Mouse (Mus musculus) 3134 (cell line): ENCODE data around the gene Abtb1.

ENCODE experiments used
- DNase-seq: peaks from one replicate; pipeline ENCODE4 v3.0.0-alpha.2; 2011; ENCODE audit warnings: low spot score; ENCODE audit not compliant: insufficient read length; ENCODE audit errors: extremely low read depth

Gene Abtb1

GRCm38 (mm10) chr6:88832663-88833062 lies 9.1 kb downstream of the Abtb1 start:
- DNase-seq, result no peak

DNA sequence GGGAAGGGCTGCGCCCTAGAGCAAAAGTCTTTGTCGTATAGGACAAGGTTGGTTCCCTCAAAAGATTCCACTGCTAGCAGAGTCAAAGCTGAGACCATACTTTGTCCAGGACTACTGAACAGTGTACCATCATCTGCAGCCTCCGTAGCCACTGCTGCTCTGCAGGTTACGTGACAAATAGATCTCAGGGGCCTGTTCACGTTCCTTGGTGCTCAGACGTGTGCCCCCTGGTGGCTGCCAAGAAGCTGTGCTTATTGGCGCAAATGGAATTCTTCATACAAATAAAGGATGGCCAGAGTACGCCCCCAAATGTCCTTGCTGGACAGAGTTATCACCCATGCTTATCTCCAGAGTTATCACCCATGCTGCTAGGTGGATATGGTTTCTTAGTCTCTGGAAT lies 10.3 kb downstream of the Abtb1 start:
- no peak for DNase-seq

GRCm38 (mm10) chr6:88830112-88830702 lies 11.6 kb downstream of the Abtb1 start:
- no peak for DNase-seq

DNA sequence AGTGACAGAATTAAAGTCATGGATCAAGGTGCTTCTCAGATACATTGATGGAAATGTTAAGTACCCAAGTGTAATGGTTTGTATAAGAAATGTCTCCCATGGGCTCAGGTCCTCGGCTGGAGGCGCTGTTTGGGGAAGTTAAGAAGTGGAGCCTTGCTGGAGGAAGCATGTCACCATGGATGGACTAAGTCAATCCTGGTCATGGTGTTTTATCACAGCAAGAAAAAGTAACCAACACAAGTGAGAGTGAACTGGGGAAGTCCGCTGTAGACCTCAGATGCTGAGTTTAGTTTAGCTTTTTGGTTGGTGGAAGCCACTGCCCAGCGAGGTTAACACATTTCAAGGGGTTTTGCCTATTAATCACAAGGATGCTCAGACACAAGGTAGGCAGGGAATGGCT lies 12.2 kb downstream of the Abtb1 start:
- DNase-seq, result no peak

DNA sequence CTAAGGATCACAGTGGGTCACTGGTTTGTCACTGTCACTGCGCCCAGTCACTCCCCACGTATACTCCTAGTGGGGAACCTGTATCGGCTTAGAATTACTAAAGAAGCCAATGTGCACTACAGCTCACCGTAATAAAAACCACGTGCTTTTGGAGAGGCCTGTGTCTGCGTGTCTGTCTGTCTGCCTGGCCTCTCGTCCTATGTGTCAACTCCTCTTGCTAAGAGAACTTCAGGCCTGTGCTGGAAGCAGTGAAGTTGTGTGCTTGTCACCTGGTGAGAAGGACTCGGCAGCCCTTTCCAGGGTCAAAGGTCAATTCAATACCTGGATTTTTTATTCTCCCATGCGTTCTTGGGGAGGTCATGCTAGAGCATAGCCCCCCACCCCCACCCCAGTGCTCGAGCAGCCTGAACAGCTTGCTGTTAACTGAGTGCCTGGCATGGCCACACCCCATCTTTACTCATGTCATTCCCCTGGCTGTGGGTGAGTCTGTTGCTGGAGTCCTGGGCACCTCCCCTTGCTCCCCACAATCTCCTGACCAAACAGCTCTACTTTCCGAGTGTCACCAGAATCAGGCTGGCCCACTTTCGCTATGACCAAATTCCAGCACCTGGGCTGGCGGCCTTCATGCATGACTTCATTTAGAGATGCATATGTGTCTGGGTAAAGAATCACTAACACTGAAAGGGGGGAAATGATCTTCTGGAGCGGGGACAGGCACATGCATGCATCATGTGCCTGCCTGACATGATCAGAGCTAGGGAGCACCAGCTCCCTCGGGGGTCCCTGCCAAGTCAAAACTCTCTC lies 13.4 kb downstream of the Abtb1 start:
- DNase-seq, result no peak

- no peak for DNase-seq
Observed at GRCm38 (mm10) chr6:88827395-88828205, 14.2 kb downstream of the Abtb1 start.

DNA sequence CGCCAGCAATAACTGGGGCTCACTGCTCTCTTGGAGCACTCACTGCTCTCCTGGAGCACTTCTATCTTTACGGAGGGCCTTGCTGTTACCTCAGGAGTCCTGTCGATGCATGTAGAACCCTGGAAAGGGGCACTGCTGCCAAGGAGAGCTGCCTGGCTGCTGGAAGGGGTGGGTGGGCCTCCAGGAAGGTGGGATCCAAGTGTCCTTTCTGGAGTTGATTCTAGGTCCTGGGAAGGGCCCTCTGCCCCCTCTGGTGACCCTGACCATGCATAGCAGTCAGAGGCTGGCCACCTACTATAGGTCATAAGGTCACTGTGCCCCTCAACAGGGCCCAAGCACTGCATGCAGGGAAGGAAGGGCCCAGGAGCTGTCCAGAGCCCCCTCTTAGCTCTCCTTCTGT lies 14.8 kb downstream of the Abtb1 start:
- DNase-seq, result no peak

DNA sequence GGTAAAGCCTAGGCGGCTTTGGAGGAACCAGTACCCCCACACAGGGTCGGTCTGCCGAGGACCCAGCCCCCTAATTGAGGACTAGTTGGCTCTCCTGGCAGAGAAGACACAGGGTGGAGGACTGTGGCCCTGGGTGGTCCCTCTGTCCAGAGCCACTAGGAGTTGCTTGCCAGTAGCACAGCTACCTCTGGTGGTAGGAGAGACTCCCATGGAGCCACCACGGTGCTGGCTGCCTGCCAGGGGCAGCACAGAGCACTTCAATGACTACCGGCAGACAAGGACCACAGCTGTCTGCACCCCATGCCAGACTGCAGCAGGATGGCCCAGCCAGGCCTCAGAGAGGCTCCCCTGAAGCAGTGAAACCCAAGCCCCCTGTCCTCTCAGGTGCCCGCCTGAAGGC lies 15.2 kb downstream of the Abtb1 start:
- DNase-seq, result no peak

DNA sequence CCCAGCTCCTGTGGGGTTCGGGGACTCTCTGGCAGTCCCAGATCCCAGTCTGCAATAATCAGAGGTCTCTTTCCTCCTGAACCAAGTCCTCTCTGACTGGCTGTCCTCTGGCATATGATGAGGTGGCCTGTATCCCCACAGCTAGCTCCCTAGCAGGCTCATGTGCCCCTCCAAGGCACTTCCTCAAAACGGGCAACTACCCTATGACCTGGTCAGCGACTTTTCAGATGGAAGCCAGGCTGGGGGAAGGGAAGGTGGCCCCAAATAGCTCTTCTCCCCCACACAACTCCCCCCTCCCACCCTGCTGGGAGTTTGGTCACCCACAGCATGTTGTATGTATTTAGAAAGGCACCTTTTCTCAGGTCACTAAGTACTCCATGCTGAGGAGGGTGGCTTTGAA lies 15.7 kb downstream of the Abtb1 start:
- DNase-seq, result no peak

GRCm38 (mm10) chr6:88824183-88824582 lies 17.6 kb downstream of the Abtb1 start:
- no peak for DNase-seq

DNA sequence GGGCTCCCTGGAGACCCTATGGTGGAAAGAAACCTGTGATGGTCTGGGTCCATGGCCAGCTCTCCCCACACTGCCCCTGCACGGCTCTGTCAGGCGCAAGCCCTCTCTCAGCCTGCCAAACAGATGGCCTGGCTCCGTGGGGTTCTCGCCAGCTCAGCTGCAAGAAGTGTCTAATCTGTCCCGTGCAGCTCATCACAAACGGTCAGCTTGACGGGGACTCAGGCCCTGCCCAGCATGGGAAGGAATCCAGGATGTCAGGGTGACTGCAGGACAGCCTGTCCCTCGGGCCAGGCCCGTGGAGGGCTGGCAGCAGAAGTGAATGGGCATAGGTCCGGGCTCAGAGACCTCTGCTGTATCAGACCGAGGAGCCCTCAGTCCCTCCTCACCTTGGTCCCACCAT lies 19.9 kb downstream of the Abtb1 start:
- no peak for DNase-seq

DNA sequence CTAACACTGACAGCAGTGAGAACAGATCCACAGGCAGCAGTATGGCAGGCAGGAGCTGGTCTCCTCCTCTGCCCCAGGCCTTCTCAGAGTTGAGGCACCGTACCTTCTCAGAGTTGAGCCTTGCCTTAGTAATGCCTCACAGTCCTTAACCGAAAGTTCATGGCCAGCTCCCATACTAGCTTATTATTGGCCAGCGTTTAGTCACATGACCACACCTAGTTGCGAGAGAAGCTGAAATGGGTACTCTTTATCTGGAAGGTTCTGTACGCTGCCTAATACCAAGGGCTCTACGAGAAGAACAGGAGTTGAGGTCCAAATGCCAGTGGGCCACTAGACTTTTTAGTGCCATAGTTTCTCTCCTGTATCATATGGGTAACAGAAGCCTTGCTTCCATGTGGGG lies 20.5 kb downstream of the Abtb1 start:
- DNase-seq, result no peak

- no peak for DNase-seq
Observed at GRCm38 (mm10) chr6:88820853-88821252, 20.9 kb downstream of the Abtb1 start.

GRCm38 (mm10) chr6:88816913-88817312 lies 24.9 kb downstream of the Abtb1 start:
- DNase-seq, result no peak

DNA sequence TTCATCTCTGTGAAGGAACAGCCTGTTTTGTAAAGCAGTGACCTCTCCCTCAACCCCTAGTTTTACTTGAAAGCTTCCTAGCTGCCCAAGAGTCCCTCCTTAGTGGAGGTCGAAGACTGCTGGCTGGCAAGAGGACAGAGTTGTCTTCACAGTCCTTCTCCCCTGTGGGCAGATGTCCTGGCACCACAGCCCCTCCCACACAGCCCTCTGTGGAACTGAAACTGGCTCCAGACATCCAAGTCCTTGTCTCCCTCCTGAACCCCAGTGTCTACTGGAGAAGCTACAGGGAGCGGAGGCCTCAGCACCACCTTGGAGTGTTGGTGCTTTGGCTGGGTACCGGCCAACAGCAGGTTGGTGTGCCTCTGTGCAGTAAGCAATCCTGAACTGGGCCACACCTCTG lies 26.3 kb downstream of the Abtb1 start:
- no peak for DNase-seq

DNA sequence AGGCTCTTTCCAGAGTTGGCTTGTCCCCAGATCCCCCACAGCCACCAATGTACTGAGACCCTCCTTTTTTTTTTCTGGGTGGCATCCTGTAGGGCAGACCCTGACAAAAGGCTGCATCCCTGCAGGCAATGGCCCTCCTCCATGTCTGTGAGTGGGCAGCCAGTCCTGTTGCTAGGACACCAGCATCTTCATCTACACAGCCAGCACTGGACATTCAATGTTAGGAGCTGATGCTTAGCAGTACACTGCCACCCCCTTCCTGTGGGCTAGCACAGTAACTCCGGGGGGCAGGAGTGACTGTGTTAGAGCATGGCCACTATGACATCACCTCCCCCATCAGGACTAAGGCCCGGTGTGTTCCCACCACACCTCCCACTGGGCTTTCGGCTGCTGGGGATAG lies 26.7 kb downstream of the Abtb1 start:
- no peak for DNase-seq

GRCm38 (mm10) chr6:88813832-88814231 lies 28.0 kb downstream of the Abtb1 start:
- DNase-seq, result no peak

DNA sequence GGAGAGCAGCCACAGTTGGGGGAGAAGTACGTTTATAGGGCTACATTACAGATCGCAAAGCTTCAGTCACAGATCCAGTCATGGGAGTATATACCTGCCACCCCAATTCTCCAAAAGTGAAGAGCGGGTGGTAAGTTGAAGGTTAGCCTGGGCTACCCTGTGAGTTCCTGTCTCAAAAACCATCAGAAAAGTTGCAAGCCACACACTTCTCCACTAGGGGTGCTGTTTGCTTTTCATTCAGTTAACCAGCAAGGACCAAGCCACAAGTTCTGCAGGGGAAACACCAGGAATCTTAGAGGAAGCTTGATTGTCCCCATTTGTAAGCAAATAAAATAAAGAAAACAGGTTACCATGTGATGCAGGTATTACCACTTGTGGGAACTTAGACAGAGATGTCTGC lies 28.9 kb downstream of the Abtb1 start:
- no peak for DNase-seq

DNA sequence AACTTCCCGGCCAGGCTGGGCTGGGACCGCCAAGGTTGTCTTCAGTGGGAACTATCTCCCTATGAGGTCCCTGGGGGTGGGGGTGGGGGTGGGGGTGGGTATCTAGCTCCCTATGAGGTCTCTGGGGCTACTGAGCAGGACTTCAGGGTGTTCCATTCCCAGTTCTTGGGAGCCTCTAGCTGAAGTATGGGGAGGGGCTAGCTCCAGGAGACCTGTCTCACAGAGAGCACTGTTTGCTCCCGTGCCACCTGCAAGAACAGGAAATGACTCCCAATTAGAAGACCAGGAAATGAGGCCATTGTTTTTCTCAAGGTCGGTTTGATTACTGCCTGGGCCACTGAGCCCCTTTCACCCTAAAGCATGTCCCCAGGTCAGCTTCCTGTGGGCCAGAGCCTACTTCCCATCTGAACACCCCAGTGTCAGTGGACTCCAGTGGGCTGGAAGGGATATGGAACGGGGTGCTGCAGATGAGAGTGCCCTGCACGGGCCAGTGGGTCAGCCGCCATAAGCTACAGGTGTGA lies 29.8 kb downstream of the Abtb1 start:
- no peak for DNase-seq

- no peak for DNase-seq
Observed at GRCm38 (mm10) chr6:88811396-88811795, 30.4 kb downstream of the Abtb1 start.

DNA sequence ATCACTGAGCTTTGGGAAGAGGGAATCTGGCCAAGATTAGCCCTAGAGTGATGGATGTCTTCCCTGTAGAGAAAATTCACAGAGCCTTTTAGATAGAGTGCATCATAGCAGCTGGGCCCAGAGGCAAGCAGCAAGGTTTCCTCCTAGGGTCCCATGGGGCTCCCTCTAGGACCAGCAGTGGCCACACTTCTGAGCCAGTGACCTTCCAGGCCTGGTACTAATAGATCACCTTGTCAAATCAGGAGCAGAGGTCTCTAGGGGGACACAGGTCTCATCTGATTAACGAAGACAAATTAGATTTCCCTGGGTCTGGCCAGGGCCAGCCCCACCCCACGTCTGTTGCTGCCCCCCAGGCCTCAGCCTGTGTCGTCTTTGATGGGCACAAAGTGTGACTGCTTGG lies 31.5 kb downstream of the Abtb1 start:
- DNase-seq, result no peak
